Mouse (Mus musculus) left cerebral cortex, postnatal 4 days (tissue): ENCODE measurements around the gene Lin28a. TPM values are rescaled to one million over a fixed set of nuclear protein-coding genes. Genes with fewer than 3 reads are reported as not detected.

Experiments used
- DNase-seq: peaks from one replicate; pipeline ENCODE4 v3.0.0-alpha.2; 2022
- intact Hi-C: fragments of 180-260 bp; cut with DNase I; formaldehyde crosslinking; loops from one replicate; pipeline ENCODE4 v1.15.1; 2025
- total RNA-seq, 2 experiments: library from RNA; stranded (reverse); gene quantifications; 2 replicates each; pipeline ENCODE4 v1.2.3; 2021

The Lin28a gene
- not detected for total RNA-seq

DNA sequence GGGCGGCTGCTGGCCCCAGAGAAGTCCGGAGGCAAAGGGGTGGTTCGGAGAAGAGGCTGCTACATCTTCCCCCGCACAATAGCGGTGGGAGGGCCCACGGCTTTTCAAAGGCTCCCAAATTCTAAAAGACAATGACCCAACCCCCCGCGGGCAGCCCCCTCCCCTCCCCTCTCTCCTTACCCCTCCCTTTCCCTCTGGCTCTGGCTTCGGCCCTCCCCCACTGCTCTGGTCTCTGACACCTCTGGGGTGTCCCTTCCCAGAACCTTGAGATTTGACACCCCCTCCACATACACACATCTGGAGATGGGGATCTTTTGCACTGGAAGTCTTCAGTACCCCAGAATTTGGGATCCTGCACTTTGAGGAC is at the start of gene Lin28a:
Gene Lin28a, minus strand, starts transcription at position 63 of the 367 bp plus-strand sequence.
- no peak for DNase-seq
- intact Hi-C loops: no loop called here

GRCm38 (mm10) chr4:134067833-134068544 is 49.3 kb upstream of the Lin28a start:
- no peak for DNase-seq
- intact Hi-C loops: no loop called here

DNA sequence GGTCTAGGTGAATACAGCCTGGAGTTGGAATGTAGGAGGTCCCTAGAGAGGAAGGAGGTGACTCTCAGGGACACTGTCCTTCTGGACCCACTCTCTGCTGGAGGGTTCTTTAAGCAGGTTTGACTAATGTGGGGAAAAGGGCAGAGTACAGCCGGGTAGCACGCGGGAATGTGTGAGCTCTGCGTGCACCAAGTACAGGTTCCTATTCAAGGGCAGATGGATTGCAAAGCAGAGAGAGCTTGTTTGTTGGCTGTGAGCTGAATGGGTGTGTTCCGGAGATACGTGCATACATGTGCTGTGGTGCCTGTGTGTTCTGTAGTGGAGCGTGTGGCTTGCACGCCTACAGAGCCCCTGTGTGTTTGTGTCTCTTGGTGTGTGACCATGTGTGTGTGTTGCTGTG is 48.7 kb upstream of the Lin28a start:
- intact Hi-C loops: no loop called here
- no peak for DNase-seq

DNA sequence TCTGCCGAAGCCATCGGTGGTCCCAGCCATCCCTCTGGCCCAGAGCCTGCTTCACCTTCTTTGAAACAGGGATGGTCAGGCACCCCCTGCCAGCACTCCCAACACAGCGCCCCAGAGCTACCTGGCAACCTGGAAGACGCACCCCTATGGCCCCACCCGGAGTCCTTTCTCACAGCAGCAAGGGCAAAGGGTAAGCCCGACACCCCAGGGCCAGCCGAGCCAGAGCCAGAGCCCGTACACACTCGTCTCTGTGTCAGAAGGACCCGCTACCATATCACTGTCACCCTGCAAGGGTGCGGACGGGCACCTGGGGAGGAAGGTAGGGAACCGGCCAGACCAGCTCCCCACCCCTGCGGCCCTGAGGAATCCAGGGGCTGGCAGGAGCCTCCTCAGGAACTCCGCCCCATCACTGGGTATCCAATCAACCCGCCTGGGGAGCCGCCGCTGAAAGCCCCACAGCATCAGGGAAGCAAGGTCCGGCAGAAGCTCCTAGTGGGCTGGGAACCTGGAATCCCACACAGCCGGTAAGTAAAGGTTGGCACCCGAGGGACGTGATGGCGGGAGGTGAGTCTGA is 46.9 kb upstream of the Lin28a start:
- no peak for DNase-seq
- intact Hi-C loops: no loop called here

DNA sequence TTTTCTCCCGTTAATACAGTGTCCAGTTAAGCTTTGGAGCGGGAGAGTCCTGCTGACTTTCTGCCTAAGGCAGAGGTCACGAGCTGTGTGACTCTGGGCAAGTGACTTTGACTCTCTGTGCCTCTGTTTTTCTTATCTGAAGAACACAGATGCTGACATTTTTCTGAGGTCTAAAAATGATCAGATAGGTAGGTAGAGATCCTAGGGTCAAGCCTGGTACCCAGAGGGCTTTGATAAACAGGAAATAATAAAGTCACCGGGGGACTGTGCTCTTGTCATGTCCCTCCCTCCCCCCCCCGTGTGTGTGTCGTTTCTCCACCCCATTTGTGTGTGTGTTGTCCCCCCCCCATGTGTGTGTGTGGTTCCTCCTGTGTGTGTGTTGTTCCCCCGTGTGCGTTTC is 43.9 kb upstream of the Lin28a start:
- intact Hi-C loops: no loop called here
- DNase-seq: no peak

DNA sequence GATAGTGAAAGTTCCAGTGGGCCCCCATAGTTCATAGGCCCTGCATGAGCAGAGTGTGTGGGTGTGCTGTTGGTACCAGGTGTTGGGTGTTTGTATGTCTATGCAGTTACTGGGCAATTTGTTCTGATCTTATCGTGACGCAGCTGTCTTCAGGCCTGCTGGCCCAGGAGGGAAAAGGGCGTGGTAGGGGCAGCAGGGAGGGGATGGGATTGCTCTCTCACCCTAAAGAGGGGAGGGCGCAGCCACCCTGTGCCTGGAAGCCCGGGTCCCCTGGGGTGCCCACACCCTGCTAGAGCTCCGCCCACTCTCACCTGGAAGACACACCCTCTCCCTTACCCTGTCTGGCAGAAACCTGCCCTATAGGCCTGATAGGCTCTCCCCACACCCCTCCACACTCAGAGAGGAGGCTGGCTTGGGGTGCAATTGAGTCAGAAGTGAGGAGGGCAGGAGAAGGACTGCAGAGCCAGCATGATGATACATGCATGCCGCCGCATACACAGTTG is 43.4 kb upstream of the Lin28a start:
- intact Hi-C loops: no loop called here
- no peak for DNase-seq

DNA sequence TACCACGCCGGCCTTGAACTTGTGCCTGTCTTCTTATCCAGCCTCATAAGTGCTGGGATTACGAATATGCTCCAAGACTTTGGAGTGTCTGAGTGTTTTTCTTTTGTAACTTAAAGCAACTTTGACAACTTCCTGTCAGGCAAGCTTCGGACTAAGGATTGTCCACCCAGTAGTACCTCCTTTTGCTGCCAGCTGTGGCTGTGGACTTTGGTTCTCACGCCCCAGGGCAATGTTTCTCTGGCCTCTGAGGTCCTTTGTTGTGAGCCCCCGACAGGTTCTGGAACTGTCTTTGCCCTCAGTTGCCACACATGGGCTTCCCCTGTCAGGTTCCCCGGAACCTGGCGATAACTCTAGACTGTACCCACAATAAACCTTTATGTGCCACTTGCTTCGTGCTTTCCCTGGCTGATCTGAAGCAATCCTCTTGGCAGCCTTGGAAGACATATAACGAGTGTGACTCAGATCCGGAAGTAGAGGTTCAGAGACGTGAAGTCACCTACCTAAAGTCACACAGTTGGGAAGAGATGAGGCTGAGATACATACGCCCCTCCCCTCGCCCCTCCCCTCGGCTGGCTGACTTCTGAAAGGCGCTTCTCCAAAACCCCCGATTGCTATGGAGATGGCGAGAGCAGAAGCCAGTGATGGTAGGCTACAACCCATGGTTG is 42.7 kb upstream of the Lin28a start:
- intact Hi-C loops: no loop called here
- no peak for DNase-seq

GRCm38 (mm10) chr4:134060135-134060865 is 41.7 kb upstream of the Lin28a start, which contains the start of gene Crybg2:
Gene Crybg2, plus strand, starts transcription at chr4:134060815.
- intact Hi-C loops: no loop called here
- DNase-seq: no peak

GRCm38 (mm10) chr4:134058908-134059307 is 40.3 kb upstream of the Lin28a start:
- intact Hi-C loops: no loop called here
- no peak for DNase-seq

DNA sequence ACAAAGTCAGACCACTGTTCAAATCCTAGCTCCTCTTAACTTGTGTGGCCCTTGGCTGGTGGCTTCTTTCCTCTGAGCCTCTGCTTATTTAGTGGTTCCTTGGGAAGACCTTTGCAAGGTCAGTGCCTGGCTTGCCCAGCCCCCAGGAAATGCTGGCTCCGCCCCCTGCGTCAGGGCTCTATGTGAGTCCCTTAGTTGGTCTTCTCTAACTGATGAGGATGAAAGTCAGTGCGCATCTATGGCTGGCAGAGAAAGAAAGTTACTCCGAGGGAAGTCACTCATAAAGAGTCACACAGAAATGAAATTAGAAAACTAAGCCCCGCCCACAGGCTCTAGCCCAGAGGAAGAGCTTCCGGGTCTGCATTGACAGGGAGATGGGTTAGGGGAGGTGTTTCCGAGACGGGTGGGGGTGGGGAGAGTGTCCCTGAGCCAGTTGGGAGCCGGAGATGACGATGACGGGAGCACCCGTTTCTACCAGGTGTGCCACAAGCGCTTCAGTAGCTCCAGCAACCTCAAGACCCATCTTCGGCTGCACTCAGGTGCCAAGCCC is 39.6 kb upstream of the Lin28a start:
- DNase-seq: no peak
- intact Hi-C loops: no loop called here

- no peak for DNase-seq
- intact Hi-C loops: no loop called here
Measured at GRCm38 (mm10) chr4:134053538-134053937, 34.9 kb upstream of the Lin28a start, which contains the start of gene Zfp683. Gene Zfp683, plus strand, starts transcription at chr4:134053838.

DNA sequence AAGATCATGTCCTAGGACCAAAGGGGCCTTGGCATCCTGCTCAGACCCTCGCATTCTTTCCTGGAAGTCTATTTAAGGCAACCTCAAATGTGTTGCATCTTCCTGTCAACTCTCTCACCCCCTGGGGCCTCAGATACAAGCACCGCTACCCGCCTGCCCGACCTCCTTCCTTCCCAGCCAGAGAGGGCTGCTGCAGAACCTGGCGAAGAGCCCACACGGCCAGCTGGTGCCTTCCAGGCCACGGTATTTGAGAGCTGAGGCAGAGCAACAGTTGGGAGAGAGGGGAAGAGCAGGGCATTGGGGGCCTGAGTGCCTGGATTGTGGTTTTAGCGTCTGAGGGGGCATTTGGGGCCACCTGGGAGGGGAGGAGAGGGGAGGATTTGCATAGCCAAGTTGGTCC is 33.9 kb upstream of the Lin28a start:
- DNase-seq: peak; percentile 92
- intact Hi-C loops: no loop called here

DNA sequence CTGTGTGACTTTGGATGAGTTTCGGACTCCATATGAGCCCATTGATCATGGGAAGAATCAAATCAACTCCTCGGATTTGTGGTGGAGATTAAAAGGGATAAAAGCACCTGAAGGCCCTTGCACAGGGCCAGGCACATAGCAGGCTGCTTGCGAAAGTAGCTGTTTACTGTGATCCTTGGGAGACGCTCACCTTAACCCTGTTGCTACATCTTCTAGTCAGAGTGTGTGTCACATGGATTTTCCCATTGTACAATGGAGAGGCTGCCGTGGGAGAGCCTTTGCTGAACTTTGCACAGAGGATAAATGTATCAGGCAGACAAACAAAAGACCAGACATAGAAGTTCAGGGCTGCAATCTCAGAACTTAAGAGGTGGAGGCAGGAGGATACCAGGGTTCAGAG is 33.3 kb upstream of the Lin28a start:
- DNase-seq: no peak
- intact Hi-C loops: no loop called here

DNA sequence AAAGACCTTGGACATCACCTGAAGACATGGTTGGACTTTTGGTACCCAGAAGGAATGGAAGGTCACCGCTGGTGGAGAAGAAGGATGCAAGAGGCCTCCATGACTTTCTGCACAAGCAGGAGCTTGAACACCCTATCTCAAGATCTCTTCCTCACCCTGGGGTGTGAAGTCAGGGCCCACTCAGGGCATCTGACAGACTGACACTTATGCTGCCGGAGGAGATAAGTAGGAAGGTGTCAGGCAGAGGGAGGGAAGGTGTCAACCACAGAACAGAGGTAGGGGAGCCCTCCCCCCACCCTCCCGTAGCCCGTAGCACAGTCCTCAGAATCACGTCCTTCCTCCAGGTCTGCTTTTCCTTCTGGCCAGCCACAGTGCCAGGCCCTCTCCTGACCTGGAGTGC is 29.0 kb upstream of the Lin28a start:
- intact Hi-C loops: no loop called here
- no peak for DNase-seq

GRCm38 (mm10) chr4:134043041-134043440 is 24.4 kb upstream of the Lin28a start:
- DNase-seq: no peak
- intact Hi-C loops: no loop called here

GRCm38 (mm10) chr4:134041317-134042123 is 22.9 kb upstream of the Lin28a start:
- intact Hi-C loops: no loop called here

GRCm38 (mm10) chr4:134035953-134036352 is 17.3 kb upstream of the Lin28a start:
- peak; percentile 82 for DNase-seq
- intact Hi-C loops: no loop called here

More at GRCm38 (mm10) chr4:134041317-134042123, 22.9 kb upstream of the Lin28a start:
- peak; percentile 55 for DNase-seq

DNA sequence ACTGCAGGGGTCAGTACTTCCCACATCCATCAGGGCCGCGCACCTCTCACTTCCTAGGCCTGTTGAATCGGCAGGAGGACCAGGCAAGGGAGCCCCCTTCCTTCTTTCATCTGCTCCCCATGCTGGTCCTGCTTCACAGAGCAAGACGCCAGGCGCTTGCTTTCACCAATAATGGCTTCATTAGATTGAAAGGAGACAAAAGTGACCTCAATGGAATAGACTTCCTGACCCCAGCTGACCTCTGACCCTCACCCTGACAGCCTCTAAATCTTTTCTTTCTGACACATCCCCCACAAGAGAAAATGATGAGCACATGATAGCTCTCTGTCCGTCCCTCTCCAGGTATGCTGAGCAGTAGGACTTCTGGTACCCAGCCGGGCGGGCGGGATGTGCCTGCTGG is 7.2 kb upstream of the Lin28a start:
- no peak for DNase-seq
- intact Hi-C loops: no loop called here

DNA sequence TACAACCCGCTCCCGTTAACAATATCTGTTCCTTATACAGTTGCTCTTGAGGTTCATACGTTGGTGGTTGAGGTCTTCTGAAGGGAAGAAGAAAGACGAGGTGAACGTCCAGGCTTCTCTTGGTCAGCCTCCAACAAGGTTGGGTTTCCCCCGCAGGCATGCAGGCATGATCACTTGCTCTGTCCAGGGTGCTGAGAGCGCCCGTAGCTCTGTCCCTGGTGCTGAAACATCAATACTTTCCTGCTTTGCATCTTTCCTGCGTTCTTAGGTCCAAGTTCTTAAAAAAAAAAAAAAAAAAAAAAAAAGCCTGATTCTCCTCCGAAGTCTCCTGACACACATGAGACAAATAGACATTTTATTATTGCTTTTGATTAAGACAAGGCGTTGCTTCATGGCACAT is 2.0 kb upstream of the Lin28a start:
- intact Hi-C loops: no loop called here
- DNase-seq: peak; percentile 42
